Mouse (Mus musculus) urinary bladder, postnatal 25 days (tissue): Measurements from ENCODE around the gene Gimap4.

Experiments used
- DNase-seq: peaks from one replicate; pipeline ENCODE4 v3.0.0; 2022; ENCODE audit warnings: low spot score

Gene Gimap4

DNA sequence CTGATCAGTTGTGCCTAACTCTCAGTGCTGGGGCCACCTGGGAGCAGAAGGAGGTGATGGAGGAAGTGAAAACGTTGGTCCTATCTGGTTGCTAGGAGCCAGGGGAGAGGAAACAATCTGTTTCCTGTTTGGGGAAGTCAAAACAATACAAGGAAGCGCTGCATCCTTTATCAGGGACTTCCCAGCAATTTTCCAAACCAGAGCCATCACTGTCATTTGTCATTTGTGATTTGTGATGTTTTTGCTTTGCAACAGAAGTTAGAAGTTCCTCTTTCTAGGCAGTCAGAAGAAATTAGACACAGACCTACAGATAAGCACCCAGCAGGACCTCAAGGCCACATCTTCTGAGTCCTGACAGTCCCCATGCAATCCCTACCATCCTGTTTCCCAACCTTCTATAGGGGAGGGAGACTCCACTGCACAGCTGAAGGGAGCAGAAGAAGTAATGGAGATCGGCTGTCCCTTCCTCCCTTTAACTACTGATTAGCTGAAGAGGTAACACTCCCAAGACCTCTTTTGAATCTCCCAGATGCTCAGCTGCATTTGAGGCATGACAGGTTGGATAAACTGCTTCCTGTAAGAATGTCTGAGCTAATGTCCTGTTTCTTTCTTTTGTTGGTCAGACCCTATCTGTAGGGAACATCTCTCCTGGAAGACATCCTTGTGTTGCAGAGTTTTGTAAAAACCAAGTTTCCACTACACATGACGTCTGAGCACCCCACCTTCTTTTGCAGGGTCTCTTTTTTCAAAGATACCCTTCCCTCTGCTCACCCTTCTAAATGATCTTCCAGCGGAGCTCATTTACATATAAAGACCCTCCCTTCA lies 16.1 kb downstream of the Gimap4 start:
- no peak for DNase-seq

DNA sequence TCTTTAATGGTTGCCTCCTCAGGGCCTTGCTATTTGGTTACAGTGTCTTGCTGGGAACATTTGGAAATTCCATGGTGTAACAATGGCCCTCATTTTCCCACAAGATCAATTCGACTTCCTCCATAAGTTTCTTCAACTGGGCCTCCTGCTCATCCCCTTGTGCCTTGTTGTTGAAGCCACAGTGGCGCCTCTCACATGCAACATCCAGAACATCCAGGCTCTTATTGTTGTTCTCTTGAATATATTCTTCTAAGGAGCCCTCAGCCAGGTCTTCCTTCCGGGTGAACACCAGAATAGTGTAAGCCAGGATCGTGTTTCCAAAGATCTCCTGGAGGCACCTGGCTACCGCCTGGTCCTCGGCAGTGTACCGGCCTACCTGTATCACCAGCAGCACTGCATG lies 17.8 kb downstream of the Gimap4 start:
- DNase-seq, result no peak

DNA sequence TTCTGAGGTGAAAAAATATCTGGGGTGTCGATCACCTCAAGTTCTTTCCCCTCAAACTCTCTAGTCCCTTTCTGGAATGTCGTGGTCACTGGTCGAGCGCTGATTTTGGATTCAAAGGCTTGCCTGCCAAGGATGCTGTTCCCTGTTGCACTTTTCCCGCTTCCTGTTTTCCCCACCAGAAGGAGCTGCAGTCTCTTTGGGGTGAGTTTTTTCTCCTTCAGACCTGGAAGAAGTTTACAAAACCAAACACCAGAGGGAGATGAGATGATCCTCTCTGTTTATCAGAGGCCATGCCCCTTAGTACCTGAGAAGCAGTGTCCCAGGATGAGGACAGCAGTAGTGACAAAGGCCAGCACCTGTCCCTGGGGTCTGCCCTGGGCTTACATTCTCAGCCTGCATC lies 18.3 kb downstream of the Gimap4 start:
- no peak for DNase-seq

DNA sequence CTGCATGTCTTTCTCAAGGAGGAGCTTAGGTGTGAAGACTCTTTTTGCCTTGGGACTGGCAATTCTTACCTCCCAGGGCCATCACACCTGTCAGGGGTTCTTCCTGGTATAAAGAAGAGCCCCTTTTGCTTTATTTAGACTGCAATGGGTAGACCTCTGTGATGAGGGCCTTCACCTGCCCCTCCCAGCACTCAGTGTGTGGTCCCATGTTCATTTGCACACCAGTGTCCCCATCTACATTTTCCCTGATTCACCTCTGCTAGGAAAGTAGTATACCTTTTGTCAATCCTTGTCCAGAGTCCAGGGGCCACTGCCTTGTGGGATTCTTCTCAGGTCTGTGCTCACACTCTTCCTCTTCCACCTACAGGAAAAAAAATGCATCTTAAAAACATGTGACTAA lies 19.8 kb downstream of the Gimap4 start:
- DNase-seq, result no peak

DNA sequence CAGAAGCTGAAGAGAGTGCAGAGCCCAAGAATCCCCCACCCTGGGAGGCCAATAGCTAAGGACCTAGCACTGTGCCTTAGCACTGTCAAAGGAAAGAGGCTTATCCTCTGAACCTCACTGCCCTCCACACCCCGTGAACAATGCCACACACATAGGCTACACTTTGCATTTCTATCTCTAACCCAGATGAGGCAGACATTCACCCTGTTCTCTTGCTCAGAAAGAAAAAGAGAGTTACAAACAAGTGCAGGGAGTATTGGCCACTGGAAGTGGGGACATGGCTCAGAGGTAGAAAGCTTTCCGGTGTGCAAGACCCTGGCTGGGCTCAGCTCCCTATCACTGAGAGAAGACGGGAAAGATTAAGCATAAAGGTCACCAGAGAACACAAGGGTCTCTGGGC lies 21.8 kb downstream of the Gimap4 start:
- no peak for DNase-seq

DNA sequence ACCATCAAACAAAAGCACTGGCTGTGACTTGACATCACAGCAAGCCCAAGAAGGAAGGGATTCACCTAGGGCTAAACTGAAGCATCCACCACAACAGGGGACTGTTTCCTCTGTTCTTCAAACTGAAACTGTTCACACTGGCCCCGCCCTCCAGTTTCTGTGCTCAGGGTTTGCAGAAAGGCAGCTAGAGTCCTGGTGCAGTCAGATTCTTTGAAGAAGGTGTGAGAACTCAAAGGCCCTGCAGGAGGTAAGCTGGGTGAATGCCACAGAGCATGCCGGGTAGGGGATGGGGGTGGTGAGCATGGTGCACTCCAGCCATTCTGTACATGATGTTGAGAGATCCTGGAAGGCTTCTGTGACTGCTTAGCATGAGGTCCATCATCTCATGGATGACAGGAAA lies 34.1 kb downstream of the Gimap4 start, which contains the start of the genes Gm28053 and Gimap7:
Gene Gm28053 (plus strand): TSS at position 153 of the 400 bp plus-strand sequence.
Gene Gimap7 (plus strand): TSS at position 167 of the 400 bp plus-strand sequence.
- DNase-seq, result no peak

DNA sequence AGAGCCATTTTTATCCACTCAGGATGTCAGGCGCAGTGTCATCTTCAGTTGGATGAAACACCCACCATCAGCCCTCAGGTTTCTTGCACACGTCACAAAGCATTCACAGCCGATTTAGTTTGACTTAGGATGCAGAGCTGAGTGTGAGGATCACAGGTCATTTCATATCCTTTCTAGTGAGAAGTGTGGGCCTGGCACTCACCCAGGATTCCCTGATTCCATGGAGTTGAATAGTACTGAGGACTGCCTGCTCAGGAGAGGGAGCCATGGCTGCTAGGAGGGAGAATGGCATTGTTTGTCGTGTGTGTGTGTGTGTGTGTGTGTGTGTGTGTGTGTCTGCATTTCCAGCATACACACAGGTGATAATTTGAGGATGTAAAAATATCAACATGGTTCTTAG lies 36.0 kb downstream of the Gimap4 start:
- DNase-seq, result no peak

DNA sequence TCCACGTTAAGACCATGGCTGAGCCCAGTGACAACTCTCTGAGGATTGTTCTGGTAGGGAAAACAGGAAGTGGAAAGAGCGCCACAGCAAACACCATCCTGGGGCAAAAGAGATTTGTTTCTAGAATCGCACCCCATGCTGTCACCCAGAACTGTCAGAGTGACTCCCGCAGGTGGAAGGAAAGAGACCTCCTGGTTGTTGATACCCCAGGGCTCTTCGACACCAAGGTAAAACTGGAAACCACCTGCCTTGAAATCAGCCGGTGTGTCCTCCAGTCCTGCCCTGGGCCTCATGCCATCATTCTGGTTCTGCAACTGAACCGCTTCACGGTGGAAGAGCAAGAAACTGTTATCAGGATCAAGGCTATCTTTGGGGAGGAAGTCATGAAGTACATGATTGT lies 39.1 kb downstream of the Gimap4 start:
- no peak for DNase-seq

DNA sequence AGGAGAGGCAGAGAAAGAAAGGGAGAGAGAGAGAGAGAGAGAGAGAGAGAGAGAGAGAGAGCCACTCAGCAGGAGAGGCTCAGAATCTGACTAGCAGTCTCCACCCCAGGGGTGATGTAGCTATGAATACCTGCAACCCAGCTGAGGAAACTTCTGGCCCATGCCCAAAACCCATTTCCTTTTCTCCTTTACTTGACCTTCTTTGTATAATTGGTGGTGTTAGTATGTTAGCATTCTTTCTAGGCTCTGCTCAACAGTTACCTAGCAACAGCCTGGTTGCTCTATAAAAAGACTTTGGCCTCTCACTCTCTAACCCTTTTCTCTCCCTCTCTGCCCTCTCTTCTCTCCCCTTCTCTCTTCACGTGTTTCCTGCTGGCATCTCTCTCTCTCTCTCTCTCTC lies 41.1 kb downstream of the Gimap4 start:
- no peak for DNase-seq

DNA sequence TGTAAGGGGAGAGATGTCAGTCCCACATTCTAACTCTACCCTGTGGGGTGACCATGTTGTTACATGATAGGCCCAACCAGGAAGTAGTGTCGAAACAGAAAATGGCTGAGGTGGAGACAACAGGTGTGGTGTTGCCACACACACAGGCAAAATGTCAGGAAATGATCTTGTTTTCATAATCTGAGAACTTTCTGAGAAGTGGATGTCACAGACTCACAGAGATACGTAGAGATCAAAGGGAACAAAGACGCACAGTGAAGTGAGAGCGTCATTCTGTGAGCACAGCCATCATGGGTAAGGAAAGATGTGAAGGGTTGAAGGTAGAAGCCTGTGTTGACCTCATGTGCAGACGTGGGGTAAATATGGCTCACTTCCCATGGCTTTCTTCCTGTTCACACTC lies 43.4 kb downstream of the Gimap4 start:
- no peak for DNase-seq

DNA sequence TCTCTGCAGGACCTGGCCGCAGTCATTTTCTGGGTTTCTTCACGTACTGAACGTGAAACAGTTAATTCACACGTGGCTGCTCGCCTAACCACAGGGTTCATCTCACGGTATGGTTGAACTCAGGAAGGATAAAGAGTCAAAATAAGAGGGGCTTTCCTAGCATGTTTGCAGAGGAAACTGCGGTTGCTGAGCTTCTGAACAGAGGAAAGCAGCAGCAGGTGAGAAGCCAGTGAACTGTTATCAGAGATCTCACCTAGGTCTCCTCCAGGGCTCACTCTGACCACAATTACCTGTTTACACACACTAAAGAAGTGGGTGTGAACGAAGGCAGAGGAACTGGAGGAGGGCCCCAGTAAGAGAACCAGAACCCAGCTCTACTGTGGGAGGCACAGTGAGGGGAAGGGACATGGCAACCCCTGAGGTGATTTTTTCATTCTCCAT lies 48.5 kb downstream of the Gimap4 start:
- DNase-seq, result no peak

DNA sequence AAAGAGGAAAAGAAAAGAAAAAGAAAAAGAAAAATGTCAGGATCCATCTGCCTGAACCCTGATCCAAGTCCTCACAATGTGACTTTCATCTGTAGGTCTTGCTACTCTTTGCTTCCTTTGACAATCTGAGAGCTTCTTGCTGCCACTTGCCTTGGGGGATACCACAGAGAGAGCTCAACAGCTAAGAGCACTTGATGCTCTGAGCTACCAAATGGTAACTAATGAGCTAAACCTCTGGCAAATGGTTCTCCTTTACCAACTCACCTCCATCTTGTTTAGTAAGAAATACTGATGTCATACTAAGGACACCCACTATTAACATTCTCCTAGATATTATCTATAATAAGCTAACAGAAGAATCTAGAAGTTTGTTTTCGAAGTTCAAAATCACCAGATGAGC lies 49.3 kb downstream of the Gimap4 start:
- no peak for DNase-seq

DNA sequence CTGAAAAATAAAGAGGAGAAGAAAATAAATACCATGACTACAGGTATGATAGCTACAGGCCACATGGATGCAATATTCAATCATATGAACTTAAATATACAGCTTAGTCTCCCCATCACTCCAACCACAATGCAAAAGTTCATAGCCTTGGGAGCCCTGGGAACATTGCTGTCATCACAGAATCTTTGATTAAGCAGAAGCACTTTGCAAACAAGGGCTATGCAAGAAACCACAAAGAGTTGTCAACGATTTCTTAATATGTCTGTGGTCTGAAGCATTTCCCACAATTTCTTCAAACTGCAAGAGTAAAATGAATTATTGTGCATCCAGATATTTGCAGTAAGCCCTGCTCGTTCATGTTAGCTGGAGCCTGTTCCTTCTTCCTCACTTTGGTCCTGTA lies 52.7 kb downstream of the Gimap4 start:
- DNase-seq, result no peak

DNA sequence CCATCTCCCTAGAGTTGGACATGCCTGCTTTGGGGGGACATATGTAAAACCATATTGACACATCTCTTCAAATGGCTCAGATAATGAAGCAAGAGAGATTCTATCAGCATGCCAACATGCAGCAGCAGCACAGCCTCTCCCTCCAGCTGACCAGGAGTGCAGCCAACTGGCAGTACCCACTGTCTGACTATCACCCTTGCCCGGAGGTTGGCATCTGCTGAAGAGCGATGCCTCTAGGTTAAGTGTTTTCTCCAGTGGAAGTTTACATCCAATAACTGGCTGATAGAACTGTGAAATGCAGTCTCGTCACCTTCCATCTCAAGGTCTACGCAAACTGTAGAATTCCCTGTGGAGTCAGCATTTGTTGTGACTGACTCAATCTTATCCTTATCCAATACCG lies 53.3 kb downstream of the Gimap4 start:
- DNase-seq, result no peak

DNA sequence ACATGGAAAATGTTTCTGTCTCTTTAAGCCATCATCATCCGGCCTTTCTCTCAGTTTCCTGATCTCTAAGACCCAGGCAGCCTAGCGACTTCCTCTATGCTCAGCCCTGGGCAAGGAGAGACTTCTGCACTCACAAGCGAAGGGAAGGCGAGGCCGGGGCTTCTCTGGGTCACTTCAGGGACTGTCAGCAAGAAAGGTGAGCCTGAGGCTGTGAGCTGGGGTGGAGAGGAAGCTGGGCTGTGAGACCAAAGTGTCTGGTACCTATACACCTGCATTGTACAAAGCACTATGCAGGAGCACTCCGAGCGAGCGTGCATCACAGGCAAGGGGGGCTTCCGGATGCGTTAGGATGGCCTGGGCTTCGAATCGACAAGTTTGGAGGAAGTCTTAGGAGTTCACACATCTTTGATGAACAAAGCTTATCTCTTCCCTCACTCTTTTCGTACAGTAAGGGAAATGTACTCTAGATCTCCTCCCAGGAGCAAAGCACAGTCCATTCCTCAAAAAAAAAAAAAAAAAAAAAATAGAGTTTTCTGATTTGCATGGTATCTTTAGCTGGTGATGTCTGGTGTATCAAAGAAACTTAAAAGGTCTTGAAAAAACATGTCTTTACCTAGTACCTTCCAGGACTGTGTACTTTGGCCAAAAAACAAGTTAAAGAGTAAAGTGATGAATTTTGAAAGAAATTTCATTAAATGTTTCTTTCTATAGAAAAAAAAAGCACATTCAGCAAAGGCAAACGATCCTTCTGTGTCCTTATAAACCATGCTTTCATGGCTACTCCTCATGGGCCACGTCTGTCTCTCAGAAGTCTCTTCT lies 54.8 kb downstream of the Gimap4 start, which contains the start of gene Gimap1:
Gene Gimap1 (plus strand): TSS at position 94 of the 819 bp plus-strand sequence.
- no peak for DNase-seq

DNA sequence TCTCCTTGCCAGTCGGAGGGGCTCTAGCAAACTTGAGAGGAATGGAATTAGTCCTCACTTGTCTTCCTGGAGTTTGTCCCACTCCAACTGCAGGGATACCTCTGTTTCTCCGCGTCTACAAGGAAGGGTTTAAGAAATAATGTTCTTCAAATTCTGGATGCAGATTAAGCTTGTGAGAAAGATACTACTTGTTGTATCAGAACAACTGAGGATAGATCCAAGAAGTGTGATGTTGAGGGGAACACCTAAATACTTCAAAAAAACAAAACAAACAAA lies 55.4 kb downstream of the Gimap4 start:
- no peak for DNase-seq

DNA sequence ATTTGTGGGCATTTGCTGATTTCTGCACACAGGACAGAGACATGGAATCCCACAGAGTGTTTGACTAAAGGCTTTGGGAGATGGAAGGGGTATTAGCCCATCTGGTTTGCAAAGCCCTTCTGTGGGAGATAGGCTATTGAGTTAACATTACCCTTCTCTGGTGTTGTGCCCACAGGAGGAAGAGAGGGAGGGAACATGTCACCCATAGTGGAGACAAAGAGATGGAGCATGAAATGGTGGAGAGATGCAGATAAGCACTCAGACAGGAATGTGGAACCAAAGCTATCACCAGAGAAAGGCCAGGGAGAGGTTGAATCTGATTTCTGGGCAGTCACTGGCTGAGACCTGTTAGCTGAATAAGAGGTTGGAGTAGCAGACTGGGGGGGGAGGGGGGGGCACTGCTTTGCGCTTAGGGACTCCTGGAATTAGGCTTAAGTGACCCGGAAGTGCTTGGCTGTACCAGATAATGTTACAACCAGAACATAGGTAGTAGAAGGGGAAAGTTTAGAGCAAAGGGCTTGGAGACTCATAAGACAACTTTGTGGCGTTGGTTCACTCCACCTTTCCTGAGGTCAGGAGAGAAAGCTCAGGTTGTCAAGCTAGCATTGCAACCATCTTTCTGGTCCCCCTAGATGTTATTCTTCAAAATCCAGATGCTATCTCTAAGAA lies 56.3 kb downstream of the Gimap4 start:
- DNase-seq, result no peak

DNA sequence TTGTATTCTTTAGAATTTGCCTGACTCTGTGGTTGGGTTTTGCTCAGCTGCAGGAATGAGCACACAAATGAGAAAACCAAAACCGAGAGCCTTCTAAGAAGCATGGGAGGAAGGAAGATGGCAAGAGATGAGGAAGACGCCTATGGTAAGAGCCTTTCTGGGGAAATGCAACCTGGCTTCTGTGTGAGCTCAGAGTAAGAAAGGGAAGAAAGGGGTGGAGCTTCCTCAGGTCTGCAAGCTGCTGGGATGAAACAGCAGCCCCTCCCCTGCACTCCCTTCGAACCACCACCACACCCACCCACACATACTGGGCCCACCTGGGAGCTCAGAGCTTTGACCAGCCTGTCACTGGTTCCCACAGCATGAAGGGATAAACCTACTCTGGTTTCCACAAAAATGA lies 56.9 kb downstream of the Gimap4 start:
- DNase-seq, result no peak
